Mouse (Mus musculus) lung, adult 18-20 months (tissue): ENCODE measurements around the gene Mcrs1.
"Not testable (repeated sequence)": the region's sequence is repeated elsewhere in the genome, so short reads cannot be mapped to it uniquely, and the experiment has no call there.

Experiments
- DNase-seq, 2 experiments: peaks; one replicate each; pipeline ENCODE4 v3.0.0; 2022; ENCODE audit warnings: mixed read lengths in 2 of 2

Mcrs1 gene

GRCm38 (mm10) chr15:99251626-99252380, at the start of gene Mcrs1:
TSS of gene Mcrs1 (minus strand) at chr15:99251961.
- peak; percentile 98 to 99 for DNase-seq

DNA sequence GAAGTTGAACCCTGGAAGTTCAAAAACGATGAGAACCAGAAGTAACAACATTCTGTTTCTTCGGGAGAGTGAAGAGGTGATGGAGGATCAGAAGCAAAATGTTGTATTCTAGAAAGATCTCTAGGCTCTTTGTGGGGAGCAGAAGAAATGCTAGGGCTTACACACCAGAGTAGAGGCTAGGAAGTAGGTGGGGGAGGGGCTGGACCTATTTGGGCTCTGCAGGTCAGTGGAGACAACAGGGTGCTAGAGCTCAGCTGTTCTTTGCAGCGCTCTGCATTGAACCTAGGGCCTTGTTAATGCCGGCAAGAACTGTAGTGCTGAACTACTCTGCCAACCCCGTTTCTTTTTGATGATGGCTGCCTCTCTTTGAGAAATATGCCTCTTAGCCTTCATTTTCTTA, 44.5 kb upstream of the Mcrs1 start:
- no peak for DNase-seq

DNA sequence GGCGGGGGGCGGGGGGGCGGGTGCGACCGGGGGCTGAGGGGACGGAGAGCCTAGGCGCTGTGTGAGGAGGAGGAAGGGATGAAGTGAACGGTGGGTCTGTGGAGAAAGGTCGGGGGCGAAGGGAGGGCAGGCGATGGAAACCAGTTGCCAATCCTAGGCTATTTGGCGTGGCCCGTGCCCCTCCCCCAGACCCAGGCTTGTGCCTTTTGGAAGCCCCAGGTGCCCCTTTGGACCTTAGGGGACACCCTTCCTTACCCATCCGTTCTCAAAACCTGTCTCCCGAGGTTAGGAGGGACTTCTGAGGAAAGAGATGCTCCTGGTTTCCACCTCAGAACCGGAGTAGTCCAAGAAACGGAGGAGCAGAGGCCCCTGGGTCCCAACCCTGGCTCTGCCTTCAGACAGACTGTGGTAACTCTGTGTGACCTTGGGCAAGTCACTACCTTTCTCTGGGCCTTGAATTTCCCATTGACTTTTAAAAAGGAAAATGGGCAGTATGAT, 43.8 kb upstream of the Mcrs1 start, which contains the start of gene Fam186b:
Fam186b (minus strand) TSS at position 405 of the 498 bp plus-strand sequence.
- peak; percentile 24 to 31 for DNase-seq

DNA sequence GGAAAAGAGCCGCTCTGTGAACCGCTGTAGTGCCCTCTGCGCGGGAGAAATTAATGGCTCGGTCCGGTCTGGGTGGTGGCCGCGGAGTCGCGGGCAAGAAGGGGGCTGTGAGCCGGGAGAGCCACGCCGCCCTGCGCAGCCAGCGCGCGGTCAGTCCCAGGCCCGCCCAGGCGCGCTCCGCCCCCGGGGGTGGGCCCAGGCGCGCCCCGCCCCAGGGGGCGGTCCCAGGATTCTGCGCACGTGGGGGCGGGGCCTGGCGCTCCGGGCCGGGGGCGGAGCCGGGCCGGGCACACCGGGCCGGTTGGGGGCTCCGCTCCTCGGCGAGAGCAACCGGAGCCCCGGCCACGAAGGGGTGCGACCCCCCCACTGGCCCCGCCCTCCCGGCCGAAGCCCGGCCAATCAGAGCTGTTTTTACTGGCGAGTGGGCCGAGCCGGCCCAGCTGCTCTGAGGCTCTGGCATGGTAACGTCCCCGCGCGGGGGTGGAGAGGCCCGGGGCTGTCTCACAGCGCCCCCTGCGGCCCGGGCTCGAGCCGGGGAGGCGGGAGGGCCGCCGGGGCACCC, 43.1 kb upstream of the Mcrs1 start, which contains the start of gene Prpf40b:
Prpf40b (plus strand) TSS at position 275 of the 562 bp plus-strand sequence.
- DNase-seq: peak; percentile 93 to 95

DNA sequence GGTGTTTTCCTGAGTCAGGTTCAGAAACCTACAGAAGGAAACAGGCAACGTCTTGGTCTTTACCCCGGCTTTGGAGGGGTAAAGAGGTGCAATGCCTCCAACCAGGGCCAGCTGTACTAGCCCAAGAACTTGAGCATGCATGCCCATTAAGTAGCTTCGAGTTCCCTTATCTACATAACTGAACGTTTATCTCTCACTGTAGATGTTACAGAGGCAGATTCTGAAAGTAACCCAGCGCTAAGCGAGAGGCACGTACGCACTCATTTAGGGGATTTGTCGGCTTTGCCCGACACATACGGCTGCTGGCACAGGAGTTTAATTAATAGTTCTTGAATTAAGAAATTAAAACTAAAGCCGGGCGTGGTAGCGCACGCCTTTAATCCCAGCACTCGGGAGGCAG, 42.5 kb upstream of the Mcrs1 start:
- no peak for DNase-seq

GRCm38 (mm10) chr15:99290586-99290985, 38.8 kb upstream of the Mcrs1 start:
- DNase-seq: no peak

GRCm38 (mm10) chr15:99285189-99285535, 33.4 kb upstream of the Mcrs1 start:
- DNase-seq: no peak

DNA sequence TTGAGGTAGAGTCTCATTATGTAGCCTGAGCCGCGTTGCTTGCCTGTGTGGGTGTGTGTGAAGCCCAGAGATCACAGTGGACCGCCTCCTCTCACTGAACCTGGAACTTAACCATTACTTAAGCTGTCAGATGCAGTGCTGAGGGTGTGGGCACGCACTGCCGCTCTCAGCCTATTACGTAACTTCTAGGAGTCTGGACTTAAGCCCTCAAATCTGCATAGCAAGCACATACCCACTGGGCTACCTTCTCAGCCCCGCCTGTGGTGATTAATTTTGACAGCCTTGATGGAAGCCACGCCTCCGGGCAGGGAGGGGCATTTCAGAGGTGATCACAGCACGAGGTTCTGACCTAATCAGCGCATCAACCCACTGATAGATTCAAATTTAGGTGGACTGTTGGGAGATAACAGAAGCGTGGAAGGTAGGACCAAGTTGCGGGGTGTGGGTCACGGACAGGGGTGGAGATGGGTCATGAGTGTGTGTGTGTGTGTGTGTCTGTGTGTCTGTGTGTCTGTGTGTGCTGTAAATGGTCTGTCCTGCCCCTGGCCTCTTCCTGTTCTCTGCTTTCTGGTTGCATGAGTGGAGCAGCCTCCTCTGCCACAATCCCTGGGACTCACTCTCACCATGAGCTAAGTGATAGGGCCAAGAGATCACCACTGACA, 32.9 kb upstream of the Mcrs1 start:
- peak; percentile 65 to 76 for DNase-seq

DNA sequence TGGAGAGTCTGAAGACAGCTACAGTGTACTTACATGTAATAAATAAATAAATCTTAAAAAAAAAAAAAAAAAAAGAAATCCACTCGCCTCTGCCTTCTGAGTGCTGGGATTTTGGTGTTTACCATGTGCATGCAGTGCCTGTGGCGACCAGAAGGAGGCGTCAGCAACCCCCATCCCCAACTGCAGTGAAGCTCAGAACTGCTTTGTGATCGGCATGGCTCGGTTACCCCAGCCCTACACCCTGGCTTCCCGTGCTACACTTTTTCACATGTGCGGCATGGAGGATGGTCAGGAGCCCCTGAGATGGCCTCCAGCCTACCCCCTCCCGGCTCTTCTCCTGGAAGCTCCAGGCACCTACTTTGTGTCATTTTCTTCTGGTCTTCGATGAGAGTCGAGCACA, 31.7 kb upstream of the Mcrs1 start:
- DNase-seq: no peak

DNA sequence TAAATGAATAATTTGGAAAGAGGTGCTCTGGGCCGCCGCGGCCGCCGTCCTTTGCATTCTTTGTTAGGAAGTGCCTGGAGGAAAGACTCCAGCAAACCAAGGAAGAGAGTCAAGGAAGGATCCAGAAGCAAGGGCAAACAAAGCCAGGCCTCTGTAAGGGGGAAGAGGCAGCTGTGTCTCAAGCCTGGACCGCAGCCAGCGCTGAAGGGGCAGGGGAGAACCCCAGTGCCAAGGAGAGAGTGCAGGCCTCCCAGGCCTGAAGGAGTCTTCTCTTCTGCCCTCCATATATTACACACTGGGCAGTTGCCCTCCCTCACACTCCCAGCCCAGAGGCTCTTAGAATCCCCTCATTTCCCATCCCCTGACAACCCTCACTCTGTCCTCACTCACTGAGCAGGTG, 26.5 kb upstream of the Mcrs1 start:
- no peak for DNase-seq

- DNase-seq: no peak
These were observed 24.3 kb upstream of the Mcrs1 start for GRCm38 (mm10) chr15:99276095-99276494.

GRCm38 (mm10) chr15:99265679-99266078, 13.9 kb upstream of the Mcrs1 start:
- peak; percentile 63 to 84 for DNase-seq

DNA sequence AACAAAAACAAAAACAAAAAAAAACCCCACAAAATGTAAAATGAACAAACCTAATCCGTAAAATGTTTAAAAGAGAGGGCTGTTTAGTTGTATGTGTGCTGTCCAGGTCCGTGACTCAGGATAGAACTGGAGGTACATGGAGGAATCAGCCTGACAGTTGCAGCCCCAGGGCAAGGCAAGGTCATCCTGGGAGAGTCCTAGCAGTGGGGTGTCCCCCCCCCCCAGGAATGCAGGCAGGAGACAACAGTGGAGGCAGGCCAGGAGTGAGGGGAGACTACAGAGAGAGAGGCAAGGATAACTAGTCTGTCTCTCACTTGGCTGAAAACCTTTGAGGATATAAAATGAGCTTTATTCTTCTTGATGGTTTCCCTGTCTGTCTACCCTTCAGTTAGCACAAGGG, 12.6 kb upstream of the Mcrs1 start:
- DNase-seq: no peak

- no peak for DNase-seq
These were observed 10.9 kb upstream of the Mcrs1 start for GRCm38 (mm10) chr15:99262702-99263101.

DNA sequence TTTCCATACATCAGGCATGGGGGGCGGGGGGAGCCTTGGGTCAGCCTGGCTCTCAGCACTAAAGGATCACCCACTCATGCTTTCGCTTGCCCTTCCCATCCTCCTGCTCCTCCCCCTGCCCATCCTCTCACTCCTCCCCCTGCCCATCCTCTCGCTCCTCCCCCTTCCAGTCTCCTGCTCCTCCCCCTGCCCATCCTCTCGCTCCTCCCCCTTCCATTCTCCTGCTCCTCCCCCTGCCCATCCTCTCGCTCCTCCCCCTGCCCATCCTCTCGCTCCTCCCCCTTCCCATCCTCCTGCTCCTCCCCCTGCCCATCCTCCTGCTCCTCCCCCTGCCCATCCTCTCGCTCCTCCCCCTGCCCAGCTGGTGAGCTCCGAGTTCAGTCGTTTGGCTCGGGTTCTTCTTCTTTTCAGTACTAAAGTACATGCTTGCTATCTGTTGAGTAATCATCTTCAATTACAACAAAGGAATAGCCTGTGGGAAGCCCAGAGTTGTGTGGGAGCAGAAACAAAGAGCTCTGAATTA, 8.0 kb upstream of the Mcrs1 start:
- DNase-seq: peak; percentile 68 to 75

DNA sequence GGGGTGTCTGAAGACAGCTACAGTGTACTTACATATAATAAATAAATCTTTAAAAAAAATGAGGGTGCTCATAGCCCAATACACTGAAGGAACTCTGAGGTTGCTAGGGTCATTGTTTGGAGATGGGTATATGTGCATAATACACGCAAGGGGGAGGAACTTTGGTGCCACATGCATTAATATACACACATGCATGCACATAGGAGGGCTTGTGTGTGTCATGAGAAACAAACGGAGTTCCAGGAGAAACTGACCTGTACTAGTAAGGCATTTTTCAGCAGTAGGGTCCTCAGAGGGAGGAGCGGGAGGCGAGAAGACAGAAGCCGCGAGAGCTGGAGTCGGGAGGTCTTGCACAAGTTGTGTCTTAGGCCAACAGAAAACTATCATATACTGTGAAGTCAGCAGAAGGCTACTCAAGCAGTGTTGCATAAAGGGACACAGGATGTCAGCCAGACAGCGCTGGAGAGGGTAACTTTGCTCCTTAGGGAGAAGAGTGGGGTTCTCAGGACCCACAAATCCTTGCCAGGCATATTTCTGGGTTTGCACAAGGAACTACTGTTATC, 7.5 kb upstream of the Mcrs1 start:
- DNase-seq: peak in 1 of 2 experiments; percentile 15

- DNase-seq: no peak
These were observed 3.5 kb upstream of the Mcrs1 start for GRCm38 (mm10) chr15:99255241-99255749.

- DNase-seq: no peak
These were observed 2.8 kb upstream of the Mcrs1 start for GRCm38 (mm10) chr15:99254477-99255005.

- no peak for DNase-seq
These were observed 2.0 kb upstream of the Mcrs1 start for GRCm38 (mm10) chr15:99253772-99254171.

GRCm38 (mm10) chr15:99253175-99253479, 1.4 kb upstream of the Mcrs1 start:
- not testable (repeated sequence) for DNase-seq

DNA sequence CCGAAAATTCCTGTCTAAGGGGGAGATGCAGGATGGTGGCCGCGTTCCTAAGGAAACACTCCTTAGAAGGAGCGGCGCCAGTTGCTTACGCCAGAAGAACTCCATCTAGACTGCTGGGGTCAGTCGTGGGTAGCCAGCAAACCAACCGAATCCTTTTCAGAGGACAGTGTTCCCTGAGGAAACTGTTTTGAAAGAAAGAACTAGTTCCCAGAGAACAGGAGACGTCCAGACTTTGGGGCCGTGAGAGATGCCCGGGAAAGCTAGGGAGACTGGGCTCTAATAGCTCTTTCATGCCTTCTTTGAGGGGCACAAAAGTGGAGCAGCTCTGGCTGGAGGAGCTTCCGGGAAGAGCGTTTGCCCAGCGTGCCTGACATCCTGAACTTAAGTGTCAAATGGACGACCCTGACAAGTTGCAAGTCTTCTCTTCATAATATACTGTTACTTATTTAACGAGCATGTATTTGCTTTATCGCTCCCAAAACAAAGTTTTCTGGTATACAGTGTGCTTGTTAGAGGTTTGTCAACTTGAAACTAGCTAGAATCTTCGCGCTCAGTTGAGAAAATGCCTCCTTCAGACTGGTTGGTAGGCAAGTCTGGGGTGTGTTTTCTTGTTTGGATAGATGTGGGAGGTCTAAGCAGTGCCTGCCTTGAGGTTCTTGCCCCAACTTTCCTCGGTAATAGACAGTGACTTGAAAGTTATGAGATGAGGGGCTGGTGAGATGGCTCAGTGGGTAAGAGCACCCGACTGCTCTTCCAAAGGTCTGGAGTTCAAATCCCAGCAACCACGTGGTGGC, 817 bp upstream of the Mcrs1 start:
- DNase-seq: no peak

DNA sequence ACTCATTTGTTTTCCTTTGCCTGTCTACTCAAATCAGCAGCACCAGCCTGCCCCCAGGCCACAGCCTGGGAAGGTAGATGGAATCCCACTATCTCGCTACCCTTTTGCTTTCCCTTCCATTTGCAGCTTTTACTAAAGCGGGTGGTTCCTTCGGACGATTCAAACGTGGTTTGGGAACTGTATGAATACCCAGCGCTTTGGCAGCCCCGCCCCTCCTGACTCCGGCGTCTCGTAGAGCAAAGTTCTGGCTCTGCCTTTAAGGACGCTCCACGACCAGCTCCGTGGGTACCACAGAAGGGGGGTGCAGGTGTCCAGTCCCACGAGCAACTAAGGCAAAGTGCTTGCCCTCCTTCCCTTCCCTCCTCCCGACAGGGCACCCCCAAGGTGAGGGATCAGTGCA, 650 bp downstream of the Mcrs1 start:
- peak; percentile 11 to 23 for DNase-seq
